Mouse (Mus musculus) frontal cortex, postnatal 10 days (tissue): Measurements from ENCODE around the gene Tspan32.

ENCODE experiments used
- DNase-seq, 2 experiments: peaks; one replicate each; pipeline ENCODE4 v3.0.0; 2022; ENCODE audit warnings: low spot score in 2 of 2, mixed read lengths in 1 of 2

Tspan32 gene

DNA sequence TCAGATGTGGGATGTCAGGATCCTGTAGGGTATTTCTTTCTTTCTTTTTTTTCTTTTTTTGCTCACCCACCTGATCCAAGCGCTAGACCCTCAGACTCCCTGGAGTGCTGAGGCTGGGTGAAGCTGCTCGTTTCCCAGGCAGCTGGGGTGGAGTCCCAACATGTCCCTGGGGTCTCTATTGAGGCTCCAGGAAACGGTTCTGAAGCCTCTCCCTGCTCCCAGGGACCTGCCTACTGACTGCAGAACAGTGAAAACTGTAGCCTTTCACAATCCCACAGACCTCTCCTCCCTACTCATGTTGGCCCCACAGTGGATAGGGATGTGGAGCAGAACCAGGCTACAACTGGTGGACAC lies 49.7 kb downstream of the Tspan32 start:
- DNase-seq: no peak

DNA sequence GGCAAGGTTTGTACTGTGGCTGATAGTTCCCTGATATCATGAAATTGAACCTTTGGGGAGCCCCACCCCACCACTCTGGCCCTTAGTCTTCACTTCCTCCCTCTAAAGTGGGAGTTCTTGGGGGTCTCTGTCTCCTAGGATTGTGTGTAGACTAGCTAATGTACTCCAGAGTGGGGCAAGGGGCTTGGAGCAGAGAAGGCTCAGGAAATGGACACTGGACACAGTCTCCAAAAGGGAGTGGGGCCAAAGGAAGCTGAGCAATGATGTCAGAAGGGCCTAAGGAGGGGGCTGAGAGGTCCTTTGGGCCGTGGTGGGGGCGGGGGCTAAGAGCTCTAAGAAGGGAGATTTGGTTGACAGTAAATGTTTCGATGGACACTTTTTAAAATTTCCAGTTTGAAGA lies 50.2 kb downstream of the Tspan32 start:
- DNase-seq: no peak

DNA sequence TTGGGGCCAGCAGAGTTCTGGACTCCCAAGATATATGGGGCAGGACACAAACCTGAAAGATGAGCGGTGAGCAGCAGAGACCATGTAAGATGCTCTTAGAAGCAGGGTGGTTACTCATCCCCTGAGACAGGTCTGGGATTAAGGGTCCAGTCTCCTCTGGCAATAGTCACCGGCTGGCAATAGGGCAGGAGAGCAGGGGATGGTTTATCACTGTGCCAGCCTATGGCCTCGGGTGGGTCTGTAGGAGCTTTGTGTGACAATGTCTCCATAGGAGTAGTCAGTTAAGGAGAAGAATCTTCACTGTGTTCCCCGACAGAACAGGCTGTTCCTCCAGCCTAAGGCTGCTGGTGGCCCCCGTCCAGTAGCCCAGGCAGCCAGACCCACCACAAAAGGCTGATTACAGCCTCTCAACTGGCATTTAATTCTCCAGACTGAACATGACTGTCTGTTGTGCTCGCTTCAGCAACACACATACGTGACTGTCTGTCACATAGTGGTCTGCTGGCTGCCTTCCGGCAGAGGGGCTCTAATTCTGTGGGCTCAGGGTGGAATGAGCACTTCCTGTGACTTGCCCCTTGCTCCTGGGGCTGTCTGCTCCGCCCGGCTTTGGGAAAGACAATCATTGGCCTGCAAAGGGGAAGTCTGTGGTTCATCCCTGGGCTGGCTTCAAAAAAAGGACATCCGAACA lies 50.8 kb downstream of the Tspan32 start:
- no peak for DNase-seq

DNA sequence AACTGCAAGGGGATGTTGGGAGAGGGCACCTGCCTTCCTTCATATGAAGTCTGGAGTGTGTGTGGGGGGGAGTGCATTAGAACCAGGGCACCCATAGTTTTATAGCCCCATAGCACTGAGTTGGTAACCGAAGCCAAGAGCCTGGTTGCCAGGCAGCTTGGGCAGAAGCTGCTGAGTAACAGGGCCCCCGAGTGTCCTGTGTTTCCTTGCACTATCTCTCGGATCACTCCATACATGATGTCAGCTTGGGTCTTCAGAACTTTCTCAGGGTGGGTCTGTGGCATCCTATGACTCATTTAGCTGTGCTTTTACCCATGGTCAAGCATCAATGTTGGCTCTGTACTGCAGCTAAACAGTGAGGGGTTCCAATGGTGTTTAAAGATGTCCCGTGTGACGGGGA lies 52.2 kb downstream of the Tspan32 start:
- DNase-seq: no peak

DNA sequence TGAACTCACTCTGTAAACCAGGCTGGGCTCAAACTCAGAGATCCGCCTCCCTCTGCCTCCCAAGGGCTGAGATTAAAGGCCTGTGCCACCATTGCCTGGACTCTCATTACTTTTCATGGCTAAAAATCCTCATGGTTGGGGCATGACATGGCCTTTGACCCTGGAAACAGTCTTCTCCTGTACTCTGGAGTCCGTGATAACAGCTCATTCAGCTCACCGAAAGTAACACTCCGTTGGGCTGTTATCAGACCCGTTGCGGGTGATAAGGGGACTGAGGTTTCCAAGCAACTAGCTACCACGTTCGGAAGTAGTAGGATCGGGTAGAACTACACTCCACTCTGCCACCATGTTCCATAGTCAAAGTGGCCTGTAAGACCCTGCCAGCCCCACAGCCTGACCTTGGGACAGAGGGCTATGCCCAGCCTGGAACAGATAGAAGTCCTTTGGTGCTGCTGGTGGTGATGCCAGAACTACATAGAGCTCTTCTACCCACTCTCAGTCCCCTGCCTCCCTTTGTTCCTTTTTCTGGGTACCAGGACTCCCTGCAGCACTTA lies 52.9 kb downstream of the Tspan32 start:
- no peak for DNase-seq

DNA sequence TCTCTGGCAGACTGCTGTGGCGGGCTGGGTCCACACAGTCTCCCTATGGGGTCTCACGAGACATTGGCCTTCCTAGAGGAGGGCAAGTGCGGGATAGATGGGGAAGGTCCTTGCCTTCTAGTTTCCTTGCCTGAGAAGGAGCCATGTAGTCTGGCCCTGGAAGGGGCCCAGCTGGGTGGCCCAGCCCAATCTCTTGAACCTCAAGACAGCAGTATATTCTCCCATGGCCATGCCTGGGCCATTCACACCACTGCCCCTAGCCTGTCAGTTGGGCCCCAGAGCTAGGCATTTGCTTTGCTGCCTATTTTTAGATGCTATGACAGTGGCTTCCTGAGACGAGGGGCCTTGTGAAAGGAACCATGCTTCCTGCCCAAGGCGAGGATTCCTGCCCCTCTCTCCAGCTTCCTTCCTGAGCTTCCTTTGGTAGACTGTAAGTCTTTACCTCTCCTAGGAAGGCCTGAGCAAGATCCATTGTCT lies 53.4 kb downstream of the Tspan32 start:
- no peak for DNase-seq

DNA sequence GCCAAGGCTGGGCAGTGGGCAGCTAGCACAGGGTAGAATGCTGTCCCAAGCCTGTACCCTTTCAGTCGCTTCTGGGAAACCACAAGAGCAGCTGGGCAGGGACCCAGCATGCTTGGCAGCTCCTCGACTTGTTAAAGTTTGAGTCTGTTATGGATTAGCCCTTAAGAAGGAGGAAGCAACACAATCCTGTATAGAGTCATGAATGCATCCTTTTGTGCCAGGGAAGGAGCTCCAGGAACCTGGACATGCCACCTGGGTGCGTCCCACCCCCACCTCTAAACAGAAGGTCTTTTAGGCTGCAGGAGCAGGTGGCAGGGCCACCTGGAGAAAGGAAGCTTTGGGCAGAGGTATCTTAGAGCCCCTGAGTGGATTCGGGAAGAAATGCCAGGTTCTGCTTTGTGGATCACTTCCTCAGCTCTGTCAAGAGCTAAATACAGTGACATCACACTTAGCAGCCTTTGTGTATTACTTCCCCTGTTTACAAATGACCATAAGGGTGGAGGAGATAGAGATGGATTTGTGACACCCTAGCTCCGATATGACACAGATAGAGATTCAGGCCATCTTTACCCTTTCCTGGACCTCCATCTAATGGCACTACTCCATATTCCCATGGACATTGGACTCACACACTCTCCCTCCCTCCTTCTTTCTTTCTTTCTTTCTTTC lies 54.5 kb downstream of the Tspan32 start:
- DNase-seq: no peak

DNA sequence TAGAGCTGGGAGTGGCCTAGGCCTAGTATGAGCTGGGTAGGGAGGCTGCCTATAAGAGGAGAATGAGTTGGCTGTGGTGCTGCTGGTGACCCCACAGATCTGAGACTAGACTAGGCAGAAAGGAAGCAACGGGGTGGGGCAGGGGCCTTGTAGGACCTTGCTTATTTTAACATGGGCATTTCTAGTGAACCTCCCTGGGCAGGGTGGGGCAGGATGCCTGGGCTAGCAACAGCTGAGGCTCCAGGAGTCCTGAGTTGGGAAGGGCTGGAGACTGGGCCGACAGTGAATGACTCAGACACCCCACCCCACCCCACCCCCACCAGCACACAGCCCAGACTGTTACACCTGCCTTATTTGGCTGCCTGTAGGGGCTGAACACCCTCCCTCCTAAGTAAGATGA lies 57.9 kb downstream of the Tspan32 start:
- DNase-seq: no peak

DNA sequence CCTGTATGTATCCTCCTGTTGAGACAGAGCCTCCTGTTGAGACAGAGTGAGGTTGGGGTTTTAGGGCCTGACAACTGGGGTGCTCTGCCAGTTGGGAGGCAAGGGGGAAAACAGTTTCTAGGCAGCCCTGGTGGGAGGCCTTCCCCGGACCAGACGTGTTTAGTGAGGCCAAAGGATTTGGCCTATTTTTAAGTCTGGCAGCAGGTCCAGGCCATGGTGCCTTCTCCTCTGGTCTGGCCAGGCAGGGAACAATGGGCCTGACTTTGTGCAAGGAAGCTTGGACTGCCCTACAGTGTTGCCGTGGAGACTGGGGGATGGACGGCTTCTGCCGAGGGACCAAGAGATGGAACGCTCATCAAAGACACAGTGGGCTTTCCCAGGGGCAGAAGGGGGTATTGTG lies 59.4 kb downstream of the Tspan32 start:
- no peak for DNase-seq

DNA sequence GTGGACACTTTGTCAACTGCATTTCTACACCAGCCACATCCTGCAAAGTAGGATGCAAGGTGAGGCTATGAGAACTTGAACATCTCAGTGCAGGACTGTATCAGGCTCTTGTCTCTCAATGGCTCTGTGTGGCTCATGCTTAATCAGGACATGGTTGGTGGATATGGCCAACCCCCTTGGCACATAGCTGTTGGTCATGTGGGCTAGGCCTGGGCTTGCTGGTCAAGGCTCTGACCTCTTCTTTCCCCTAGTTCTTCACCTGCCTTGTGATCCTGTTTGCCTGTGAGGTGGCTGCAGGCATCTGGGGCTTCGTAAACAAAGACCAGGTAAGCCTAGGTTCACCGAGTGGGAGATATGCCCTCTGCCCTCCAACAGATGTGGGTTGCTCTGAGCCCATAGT lies 60.8 kb downstream of the Tspan32 start:
- DNase-seq: no peak

DNA sequence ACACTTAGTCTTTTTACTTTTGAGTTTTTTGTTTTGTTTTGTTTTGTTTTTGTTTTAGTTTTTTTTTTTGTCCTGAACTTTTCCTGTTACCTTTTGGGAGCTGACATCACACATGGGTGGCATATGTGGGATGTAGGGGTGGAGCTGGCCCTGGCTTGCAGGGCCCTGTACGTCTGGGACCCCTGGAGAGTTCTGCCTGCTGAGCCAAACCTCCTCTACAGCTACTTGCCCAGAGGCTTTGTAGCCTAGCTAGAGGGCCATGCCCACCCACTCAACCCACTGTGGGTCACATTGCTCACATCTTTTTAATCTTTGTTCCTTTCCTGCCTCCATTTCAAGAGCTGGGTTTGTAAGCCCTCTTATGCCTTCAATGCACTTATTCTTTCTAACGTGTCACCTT lies 62.6 kb downstream of the Tspan32 start:
- no peak for DNase-seq

DNA sequence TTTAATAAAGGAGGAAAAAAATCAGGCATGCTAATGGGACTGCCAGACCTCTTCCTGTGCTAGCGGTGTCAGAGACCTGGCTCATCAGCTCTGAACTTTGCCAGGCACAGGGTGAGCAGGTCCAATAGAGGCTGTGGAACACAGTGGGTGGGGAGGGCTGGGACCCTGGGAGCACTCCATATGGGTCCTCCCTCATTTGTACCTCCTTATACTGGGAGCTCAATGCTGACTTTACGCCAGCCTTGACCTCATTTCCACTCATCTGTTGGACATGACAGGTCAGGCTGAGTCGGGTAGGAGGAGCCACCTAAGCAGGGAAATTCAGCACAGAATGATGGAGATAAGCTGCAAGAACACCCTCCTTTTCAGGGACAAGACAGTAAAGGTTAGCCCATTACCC lies 63.1 kb downstream of the Tspan32 start:
- DNase-seq: no peak

DNA sequence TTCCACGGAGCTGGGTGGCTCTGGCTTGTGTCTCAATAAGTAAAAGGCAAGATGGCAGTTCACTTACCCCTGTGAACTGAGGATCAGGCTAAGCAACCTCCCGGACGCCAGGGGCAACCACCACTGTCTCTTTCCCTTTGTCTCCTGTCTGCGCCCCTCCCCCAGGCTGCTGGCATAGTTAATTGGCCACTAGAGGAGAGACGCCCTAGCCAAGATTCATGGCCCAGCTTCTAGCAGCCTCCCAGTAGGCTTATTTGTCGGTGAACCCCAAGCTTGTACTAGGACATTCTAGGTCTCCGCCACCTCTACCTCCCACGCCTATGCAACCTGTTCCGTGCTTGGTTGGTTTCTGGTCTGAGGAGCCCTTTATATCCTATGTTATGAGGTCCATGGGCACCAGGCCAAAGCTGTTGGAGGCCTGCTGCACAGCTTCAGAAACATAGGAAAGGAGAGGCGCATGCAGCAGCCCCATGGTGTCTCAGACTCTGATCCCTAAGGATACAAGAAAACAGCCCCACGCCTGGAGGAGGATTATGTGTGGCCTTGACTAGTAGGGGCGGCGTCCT lies 63.6 kb downstream of the Tspan32 start:
- peak; percentile 61 to 75 for DNase-seq

DNA sequence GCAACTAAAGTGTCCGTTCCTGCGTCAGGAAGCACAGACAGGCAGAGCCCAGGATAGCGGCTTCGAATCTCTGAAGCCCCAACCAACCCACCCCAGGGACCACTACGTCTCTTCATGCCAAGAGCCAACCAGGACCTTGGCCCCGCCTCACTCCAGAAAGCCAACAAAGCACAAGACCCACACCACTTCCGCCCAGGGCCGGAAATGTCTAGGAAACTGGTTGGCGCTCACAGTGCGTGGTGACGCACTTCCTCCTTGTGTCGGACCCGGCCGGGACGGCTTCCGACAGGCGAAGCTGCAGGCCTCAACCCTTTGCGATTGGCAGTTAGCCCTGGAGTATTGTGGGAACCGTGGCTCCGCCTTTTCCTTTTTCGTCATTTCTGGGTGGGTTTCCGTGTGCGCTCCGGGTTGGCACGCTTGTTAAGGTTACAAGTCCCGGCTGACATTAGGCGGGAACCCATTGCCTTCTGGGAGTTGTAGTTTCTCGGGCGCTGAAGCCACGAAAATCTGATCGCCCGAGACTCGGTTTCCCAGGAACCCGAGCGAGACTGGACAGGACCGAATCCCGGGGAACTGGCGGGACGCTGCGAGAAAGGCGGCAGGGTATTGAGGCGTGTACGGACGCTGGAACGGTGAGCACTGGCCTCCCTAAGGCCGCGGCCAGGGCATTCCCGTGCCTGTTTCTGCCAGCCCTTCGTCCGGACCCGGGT lies 64.2 kb downstream of the Tspan32 start, which contains the start of gene Tssc4:
Gene Tssc4, plus strand, starts transcription at position 368 of the 710 bp plus-strand sequence.
- peak; percentile 98 to 99 for DNase-seq
